Mouse (Mus musculus): ENCODE measurements around the gene Capn5. TPM values are rescaled to one million over a fixed set of nuclear protein-coding genes. Genes with fewer than 3 reads are reported as not detected.
"Not testable (repeated sequence)": the region's sequence is repeated elsewhere in the genome, so short reads cannot be mapped to it uniquely, and the experiment has no call there.

Gene Capn5
- total RNA-seq (2017), result 7.6 and 11.2 TPM in 2 replicates

- peak; percentile 65 for ATAC-seq (ENCODE audit: extremely low read depth, insufficient number of reproducible peaks, low FRiP score, poor library complexity, severe bottlenecking)
Measured at GRCm38 (mm10) chr7:98177929-98178559, at the start of gene Capn5. Capn5 (minus strand) TSS chr7:98178274.

DNA sequence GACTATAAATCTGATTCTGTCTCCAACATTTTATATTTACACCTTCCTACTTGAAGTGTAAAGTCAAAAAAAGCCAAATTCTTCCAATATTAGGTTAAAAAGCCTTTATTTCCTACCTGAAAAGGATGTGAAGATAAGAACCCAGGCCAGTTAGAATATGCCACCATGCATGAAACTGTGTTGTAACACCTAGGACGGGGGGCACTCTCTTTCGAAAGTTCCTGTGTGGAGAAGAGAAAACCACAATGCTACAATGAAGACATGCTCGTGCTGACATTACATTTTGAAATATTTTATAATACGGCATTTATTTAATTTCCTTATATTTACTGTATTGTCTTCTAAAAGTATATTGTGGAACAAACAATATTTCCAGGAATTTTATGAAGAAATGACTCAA is 45.7 kb upstream of the Capn5 start:
- no peak for ATAC-seq (ENCODE audit: extremely low read depth, insufficient number of reproducible peaks, low FRiP score, poor library complexity, severe bottlenecking)

- no peak for ATAC-seq (ENCODE audit: extremely low read depth, insufficient number of reproducible peaks, low FRiP score, poor library complexity, severe bottlenecking)
Measured at GRCm38 (mm10) chr7:98216713-98217112, 38.6 kb upstream of the Capn5 start.

GRCm38 (mm10) chr7:98202946-98203345 is 24.9 kb upstream of the Capn5 start:
- no peak for ATAC-seq (ENCODE audit: extremely low read depth, insufficient number of reproducible peaks, low FRiP score, poor library complexity, severe bottlenecking)

- no peak for ATAC-seq (ENCODE audit: extremely low read depth, insufficient number of reproducible peaks, low FRiP score, poor library complexity, severe bottlenecking)
Measured at GRCm38 (mm10) chr7:98201493-98202028, 23.5 kb upstream of the Capn5 start.

DNA sequence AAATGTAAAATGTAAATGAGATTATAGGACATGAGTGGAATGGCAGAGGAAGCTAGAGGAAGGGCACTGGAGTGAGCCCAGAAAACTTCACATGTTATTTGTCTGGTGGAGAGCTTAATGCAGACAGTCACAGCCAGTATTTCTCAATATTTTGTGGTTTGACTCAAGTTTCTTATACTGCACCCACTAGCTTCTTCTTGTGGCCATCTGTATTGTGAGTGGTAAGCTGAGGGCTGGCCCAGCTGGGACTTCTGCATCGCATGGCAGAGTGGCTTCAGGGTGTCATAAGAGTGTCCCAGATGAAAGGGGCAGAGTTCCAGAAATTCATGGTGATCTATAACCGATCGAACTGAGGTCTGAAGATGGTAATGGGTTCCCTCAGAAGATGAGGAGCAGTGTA is 22.3 kb upstream of the Capn5 start:
- ATAC-seq (ENCODE audit: extremely low read depth, insufficient number of reproducible peaks, low FRiP score, poor library complexity, severe bottlenecking), result no peak

DNA sequence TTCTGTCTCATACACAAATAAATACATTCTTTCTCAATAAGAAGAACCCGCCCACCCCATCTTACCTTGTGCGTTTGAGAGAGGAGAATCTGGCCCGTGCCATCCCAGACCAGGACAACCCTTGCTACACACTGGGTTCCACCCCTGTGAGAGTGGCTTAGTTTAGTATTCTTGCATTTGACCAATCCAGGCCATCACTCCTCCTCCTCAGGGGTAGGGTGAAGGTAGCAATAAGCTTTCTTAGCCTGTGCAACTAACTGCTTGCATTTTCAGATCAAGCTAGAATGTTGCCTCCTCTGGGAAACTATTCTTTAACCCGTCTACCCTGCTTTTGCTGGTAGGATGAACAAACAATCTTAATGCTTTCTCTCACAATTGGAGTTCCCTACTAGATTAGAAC is 21.3 kb upstream of the Capn5 start, which contains the start of gene B3gnt6:
Gene B3gnt6 (minus strand): TSS at position 101 of the 400 bp plus-strand sequence.
- no peak for ATAC-seq (ENCODE audit: extremely low read depth, insufficient number of reproducible peaks, low FRiP score, poor library complexity, severe bottlenecking)

DNA sequence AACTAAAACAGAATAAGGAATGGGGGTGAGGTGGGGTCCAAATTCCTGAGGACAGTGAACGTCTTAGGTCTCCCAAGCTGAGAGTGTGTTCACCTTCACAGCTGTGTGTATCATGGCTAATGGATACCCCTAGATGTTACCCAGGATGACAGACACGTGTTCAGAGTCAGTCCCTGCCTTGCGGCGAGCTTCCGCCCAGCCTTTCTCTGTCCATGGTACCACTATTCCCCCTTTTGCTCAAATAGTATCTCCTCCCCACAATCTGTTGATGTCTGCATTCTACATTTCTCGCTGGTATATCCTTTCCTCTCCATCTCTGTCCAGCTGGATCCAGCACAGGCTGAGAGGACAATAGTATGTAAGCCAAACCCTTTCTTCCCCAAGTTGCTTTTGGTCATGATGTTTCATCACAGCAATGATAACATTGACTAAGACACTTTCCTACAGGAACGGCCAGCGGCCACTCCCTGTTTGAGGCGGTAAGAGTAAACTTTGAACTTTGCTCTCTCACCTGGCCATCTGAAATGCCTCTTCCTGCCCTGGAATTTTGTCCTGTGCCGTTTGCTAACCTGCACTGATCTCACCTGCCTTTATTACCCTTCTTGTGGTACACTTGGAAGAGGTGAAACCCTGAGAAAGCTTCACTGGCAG is 17.2 kb upstream of the Capn5 start:
- no peak for ATAC-seq (ENCODE audit: extremely low read depth, insufficient number of reproducible peaks, low FRiP score, poor library complexity, severe bottlenecking)

DNA sequence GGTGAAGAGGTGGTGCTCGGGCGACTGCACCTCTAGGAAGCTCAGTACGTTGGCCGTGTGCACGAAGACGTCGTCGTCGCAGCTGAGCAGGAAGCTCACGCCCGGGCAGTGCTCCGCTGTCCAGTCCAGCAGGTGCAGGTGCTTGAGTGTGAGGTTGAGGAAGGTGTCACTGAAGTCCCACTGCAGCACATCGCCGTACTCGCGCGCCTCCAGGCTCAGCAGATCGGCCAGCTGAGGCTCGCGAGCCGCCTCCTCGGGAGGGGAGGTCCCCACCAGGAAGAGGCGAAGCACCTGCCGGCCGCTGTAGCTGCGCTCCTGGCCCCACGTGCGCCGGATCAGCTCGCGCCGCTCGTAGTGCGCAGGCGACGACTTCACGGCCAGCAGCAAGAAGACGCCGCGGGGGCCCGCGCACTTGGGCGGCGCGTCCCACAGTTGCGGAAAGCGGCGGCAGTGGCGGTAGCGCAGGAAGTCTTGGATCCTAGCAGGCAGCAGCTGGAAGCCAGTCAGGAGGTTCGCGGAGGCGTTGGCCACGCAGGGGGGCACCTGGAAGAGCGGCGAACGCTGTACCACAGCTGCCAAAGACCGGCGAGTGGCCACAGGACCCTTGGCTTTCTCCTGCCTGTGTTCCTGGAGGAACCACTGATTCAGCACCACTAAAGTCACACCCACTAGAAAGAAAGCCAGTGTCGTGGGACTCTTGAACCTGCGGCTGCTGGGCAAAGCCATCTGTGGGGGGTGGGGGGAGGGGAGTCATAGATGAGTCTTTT is 16.1 kb upstream of the Capn5 start:
- ATAC-seq (ENCODE audit: extremely low read depth, insufficient number of reproducible peaks, low FRiP score, poor library complexity, severe bottlenecking), result 0 out of 2 replicates have a peak, but pooled peaks have one; percentile 11

DNA sequence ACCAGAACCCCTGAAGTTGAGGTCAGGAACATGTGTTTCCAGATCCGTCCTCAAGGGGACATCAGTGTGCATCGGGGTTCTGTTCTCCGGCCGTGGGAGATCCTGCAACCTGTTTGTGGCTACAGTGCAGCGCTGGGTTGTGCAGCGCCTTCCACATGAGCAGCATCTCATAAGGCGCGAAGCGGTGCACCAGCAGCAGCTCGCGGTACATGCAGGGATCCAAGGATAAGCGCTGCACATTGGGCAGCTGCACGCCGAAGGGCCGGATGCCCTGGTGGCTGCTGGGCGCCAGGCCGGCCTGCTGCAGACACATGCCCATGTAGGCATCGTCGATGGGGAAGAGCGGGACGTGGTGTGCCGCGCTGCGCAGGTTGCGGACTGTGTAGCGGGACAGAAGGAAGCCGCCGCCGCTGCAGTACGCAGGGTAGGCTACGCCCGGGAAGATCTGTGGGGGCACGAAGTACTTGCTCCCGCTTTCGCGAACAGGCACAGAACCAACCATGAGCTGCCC is 15.5 kb upstream of the Capn5 start:
- ATAC-seq (ENCODE audit: extremely low read depth, insufficient number of reproducible peaks, low FRiP score, poor library complexity, severe bottlenecking), result peak; percentile 38

DNA sequence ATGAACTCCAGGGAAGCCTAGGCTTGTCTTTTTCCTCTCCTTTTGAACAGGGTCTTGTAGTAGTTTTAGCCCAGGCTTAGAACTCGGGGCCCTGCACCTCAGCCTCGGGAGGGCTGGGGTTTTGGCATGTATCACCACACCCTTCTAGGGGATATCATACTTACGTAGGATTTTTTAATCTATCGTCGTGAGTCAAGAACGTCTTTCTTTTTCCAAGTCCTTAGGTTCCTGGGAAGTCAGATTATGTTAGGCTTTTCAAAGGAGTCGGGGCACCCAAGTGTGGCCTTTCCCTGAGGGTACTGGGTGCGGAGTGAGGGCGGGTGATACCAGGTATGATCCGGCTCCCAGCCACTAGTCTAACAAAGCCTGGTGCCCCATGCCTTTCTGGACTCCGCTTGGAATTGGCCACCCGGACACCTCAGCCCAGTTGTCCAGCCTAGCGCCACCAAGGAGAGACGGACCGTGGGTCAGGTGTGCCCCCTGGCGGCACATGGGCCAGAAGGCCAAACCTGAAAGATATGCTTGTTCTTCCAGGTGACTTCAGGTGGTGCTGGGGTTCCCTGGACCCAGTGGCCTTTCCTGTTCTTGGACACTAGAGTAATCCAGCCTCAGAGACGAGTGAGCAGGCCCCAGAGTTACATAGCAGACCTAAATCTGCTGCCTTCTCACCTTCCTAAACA is 13.6 kb upstream of the Capn5 start:
- no peak for ATAC-seq (ENCODE audit: extremely low read depth, insufficient number of reproducible peaks, low FRiP score, poor library complexity, severe bottlenecking)

DNA sequence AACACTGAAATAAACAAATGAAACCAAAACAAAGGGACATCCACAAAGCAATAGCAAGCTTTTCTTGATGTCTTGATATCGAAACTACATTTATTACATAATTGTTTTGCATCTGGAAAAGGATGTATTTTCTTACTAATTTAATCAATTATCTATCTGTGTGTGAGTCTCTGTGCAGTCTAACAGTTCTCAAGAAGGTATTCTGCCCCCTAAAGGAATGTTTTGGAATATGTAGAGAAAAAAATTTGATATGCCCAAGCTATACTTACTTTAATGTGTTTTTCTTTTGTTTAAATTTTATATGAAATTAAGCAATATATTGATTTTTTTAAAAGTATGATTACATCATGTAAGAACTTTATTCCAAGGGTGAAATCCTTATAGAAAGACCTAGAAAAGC is 12.5 kb upstream of the Capn5 start:
- ATAC-seq (ENCODE audit: extremely low read depth, insufficient number of reproducible peaks, low FRiP score, poor library complexity, severe bottlenecking), result no peak

- ATAC-seq (ENCODE audit: extremely low read depth, insufficient number of reproducible peaks, low FRiP score, poor library complexity, severe bottlenecking), result no peak
Measured at GRCm38 (mm10) chr7:98189745-98190144, 11.7 kb upstream of the Capn5 start.

GRCm38 (mm10) chr7:98188680-98189079 is 10.6 kb upstream of the Capn5 start:
- no peak for ATAC-seq (ENCODE audit: extremely low read depth, insufficient number of reproducible peaks, low FRiP score, poor library complexity, severe bottlenecking)

- no peak for ATAC-seq (ENCODE audit: extremely low read depth, insufficient number of reproducible peaks, low FRiP score, poor library complexity, severe bottlenecking)
Measured at GRCm38 (mm10) chr7:98188238-98188637, 10.2 kb upstream of the Capn5 start.

- ATAC-seq (ENCODE audit: extremely low read depth, insufficient number of reproducible peaks, low FRiP score, poor library complexity, severe bottlenecking), result not testable (repeated sequence)
Measured at GRCm38 (mm10) chr7:98187332-98187731, 9.3 kb upstream of the Capn5 start.

DNA sequence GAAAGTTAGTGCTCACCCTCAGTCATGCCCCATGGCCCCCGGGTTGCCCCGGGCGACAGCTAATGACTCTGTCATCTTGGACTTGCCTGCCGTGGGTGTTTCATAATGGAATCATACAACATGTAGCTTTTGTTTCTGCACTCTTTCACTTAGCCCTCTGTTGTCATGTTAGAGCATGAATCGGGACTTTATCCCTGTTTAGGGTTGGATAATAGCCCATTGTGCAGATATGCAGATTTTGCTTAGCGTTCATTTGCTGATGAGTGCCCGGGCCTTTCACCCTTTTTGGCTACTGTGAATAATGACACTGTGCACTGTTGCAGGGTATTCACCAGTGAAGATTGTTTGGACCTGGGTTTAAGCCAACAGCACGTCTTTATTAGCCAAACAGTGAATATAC is 8.6 kb upstream of the Capn5 start:
- no peak for ATAC-seq (ENCODE audit: extremely low read depth, insufficient number of reproducible peaks, low FRiP score, poor library complexity, severe bottlenecking)

GRCm38 (mm10) chr7:98185326-98185725 is 7.3 kb upstream of the Capn5 start:
- no peak for ATAC-seq (ENCODE audit: extremely low read depth, insufficient number of reproducible peaks, low FRiP score, poor library complexity, severe bottlenecking)

All from neutrophil, adult 5-6 weeks (primary cell).